Mouse (Mus musculus) G1E-ER4 (cell line): ENCODE results near the gene Ankrd34a. TPM values are rescaled to one million over a fixed set of nuclear protein-coding genes. Genes with fewer than 3 reads are reported as not detected.

Source experiments
- GATA1 ChIP-seq: IDR thresholded peaks from one replicate; pipeline ENCODE4 v1.8.0; 2012; ENCODE audit warnings: low read length, inconsistent platforms
- polyA plus RNA-seq: library from polyadenylated mRNA; stranded (reverse); fragments of >175 nt; gene quantifications from 2 replicates; pipeline ENCODE4 v1.2.3, GENCODE M21; 2012

Ankrd34a gene
- 0.03 TPM in 1 of 2 replicates, not detected in the other for polyA plus RNA-seq

GRCm38 (mm10) chr3:96596228-96596707 is at the start of gene Ankrd34a:
Ankrd34a (plus strand) TSS chr3:96596636.
- no peak for TF ChIP-seq GATA1

GRCm38 (mm10) chr3:96546880-96547279 is 49.6 kb upstream of the Ankrd34a start:
- no peak for TF ChIP-seq GATA1

DNA sequence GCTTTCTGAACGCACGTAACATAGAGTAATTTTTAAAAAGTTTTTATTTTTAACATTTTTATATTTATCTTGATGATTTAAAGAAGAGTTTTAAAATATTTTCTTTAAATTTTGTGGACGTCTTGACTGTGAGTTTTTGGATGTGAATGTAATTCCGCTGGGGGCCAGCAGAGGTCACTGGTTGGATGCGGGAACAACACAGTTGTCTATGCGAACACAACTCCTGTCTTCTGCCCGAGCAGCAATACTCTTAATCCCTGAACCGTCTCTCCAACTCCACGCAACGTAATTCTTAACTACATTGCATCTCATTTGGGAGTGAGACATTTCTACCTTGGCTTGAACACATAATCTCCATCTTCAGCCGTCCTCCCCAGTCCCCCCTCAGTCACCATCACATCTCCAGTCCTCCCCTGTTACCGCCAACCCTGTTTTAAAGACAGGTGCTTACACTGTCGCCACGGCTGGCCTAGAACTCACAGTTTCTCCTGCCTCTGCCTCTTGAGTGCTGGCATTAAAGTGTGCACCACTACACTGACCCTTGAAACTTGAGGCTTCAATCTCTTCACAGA is 49.0 kb upstream of the Ankrd34a start:
- no peak for TF ChIP-seq GATA1

DNA sequence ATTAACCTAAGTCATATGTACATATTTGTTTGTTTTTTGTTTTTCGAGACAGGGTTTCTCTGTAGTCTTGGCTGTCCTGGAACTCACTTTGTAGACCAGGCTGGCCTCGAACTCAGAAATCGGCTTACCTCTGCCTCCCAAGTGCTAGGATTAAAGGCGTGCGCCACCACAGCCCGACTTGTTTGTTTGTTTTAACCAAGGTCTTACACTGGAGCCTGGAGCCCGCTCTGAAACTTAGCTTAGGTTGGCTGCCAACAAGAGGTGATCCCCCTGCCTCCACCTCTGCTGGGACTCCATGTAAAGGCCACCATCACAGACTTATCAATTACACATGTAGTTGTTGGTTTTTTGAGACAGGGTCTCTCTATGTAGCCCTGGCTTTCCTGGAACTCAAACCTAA is 47.6 kb upstream of the Ankrd34a start:
- no peak for TF ChIP-seq GATA1

DNA sequence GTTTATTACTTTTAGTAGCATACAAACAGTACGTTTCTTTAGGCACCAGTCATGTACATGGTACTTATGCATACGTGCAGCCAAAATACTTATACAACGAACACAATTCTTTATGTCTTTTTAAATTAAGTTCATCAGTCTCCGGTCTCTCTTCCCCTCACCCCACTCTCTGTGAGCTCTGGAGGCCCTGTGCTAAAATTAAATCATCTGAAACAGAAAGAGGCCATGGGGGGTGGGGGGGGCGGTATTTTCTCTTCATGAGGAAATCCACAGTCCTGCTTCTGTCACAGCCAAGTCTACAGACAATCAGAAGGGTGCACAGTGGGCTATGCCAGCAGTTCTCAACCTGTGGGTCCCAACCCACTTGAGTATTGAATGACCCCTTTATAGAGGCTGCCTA is 47.1 kb upstream of the Ankrd34a start:
- TF ChIP-seq GATA1 = no peak

DNA sequence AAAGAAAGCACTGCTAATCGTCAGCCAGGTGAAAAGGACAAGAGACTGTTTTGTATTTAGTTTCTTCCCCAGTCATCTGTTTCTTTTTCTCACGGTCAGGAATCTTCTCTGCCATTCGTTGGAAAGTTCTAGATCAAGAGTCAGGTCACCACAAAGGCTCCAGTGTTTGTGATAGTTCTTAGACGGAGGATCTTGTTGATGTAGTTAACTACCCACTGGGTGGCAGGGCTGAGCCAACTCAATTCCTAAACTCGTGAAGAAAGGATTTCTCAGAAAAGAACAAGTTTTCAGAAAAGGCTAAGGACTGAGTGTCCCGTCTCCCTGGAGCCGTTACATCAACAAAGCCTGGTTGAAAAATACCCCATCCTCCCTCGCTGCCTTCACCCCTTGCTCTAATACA is 45.2 kb upstream of the Ankrd34a start:
- no peak for TF ChIP-seq GATA1

GRCm38 (mm10) chr3:96551890-96552289 is 44.5 kb upstream of the Ankrd34a start:
- TF ChIP-seq GATA1 = no peak

- no peak for TF ChIP-seq GATA1
These were observed 42.8 kb upstream of the Ankrd34a start for GRCm38 (mm10) chr3:96553601-96554000.

DNA sequence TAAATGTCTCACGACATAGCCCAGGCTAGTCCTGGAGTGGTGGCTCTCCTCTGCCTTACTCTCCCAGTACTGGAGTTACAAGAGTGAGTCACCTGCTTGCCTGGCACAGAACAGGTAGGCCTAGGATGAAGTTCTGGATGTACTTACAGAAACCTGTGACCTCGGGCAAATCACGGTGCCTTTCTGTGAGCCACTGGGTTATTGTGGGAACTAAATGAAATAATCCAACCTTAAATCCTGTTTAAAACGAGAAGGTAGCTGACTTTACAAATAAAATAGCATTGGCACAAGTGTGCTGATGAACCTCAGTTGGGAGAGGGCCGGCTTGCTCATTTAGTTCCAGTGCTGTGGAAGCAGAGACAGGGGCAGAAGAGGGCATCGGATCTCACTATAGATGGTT is 42.2 kb upstream of the Ankrd34a start:
- no peak for TF ChIP-seq GATA1

GRCm38 (mm10) chr3:96555041-96555596 is 41.3 kb upstream of the Ankrd34a start:
- no peak for TF ChIP-seq GATA1

- TF ChIP-seq GATA1 = no peak
These were observed 40.3 kb upstream of the Ankrd34a start for GRCm38 (mm10) chr3:96555999-96556614.

- no peak for TF ChIP-seq GATA1
These were observed 39.5 kb upstream of the Ankrd34a start for GRCm38 (mm10) chr3:96556651-96557635.

GRCm38 (mm10) chr3:96557694-96558093 is 38.7 kb upstream of the Ankrd34a start, which contains the start of gene Txnip:
Txnip (plus strand) TSS chr3:96557957.
- TF ChIP-seq GATA1 = no peak

- no peak for TF ChIP-seq GATA1
These were observed 38.3 kb upstream of the Ankrd34a start for GRCm38 (mm10) chr3:96558159-96558558.

- no peak for TF ChIP-seq GATA1
These were observed 37.7 kb upstream of the Ankrd34a start for GRCm38 (mm10) chr3:96558668-96559196.
